Mouse (Mus musculus) lung, postnatal 25 days (tissue): ENCODE measurements around the gene Zfp626.
"Not testable (repeated sequence)": the region's sequence is repeated elsewhere in the genome, so short reads cannot be mapped to it uniquely, and the experiment has no call there.

ENCODE experiments used
- DNase-seq: peaks from one replicate; pipeline ENCODE4 v3.0.0; 2022; ENCODE audit warnings: low spot score

The Zfp626 gene

DNA sequence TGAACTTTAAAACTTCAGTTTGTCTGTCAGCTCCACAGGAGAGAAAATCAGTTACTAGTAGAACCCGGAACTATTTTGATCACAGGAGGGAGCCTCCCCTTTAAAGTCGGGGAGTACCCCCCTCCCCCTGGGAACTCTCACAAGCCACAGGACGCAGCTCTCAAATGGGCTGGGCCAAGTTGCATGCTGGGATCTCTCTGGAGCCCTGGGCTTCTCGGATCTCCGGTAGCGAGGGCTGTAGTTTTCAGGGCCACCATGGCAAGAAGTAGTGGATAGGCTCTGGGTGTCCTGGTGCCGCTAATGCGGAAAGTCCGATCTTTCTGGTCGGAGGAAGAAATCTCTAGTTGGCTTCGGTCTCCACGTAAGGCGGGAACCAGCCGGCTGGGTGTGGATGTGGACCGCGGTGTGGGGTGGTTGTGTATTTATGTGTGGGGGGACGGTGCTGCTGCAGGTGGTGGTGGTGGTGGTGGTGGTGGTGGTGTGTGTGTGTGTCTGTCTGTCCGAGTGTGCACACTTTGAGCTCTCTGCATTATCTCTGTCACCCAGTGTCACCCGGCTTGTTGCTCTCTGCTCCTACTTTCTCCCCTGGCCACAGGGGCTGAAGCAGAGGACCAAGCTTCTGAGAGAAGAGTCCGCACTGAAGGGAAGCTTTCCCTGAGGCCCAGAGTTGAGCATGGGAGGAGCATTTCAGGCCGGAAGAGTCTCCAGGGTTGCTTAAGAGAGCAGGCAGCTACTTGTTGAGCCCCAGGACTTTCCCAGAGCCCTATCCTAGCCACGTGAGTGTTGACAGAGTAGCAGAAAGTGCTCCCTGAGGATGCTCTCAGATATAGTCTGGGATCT is 53.6 kb downstream of the Zfp626 start:
- DNase-seq = peak; percentile 87

GRCm38 (mm10) chr7:27862578-27862977 is 55.6 kb downstream of the Zfp626 start:
- not testable (repeated sequence) for DNase-seq
